Mouse (Mus musculus): ENCODE results near the gene Nfkbil1. TPM values are rescaled to one million over a fixed set of nuclear protein-coding genes. Genes with fewer than 3 reads are reported as not detected.
"Not testable (repeated sequence)": the region's sequence is repeated elsewhere in the genome, so short reads cannot be mapped to it uniquely, and the experiment has no call there.

Gene Nfkbil1
- total RNA-seq, 2 experiments from 2014 or later = 5.2 to 5.9 TPM

DNA sequence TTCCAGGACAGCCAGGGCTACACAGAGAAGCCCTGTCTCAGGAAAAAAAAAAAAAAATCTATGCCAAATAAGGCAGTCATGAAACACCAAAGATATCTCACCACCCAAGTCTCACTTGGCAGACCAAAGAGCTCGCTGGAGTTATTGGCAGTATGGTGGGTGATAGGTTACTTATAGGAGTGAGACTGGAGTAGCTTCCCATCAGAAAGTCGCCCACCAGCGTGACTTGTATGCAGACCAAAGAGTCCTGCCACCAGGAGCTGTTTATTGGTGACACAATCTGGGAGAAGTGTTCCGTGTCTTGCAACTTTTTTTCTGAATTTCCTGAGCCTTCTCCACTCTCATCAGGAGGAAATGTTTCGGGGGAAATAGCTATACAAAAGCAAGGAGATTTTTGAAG, 4.1 kb upstream of the Nfkbil1 start:
- ATAC-seq (replicated peaks; ENCODE audit: poor library complexity, severe bottlenecking) = no peak

DNA sequence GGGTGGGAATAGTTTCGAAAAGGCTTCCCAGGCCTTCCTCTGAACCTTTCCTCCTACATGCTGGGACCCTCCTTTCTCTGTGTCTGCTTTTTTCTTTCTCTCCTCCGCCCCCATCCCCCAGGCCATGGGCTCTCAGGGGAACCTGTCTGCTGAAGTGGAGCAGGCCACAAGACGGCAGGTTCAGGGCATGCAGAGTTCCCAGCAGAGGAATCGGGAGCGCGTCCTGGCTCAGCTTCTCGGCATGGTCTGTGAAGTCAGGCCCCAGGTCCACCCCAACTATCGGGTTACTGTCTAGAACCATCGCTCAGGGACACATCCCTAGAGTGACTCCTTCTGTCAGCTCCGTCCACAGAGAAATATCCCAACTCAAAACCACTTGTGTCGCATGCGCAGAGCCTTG, 1.9 kb upstream of the Nfkbil1 start:
- ATAC-seq (replicated peaks; ENCODE audit: poor library complexity, severe bottlenecking) = no peak

DNA sequence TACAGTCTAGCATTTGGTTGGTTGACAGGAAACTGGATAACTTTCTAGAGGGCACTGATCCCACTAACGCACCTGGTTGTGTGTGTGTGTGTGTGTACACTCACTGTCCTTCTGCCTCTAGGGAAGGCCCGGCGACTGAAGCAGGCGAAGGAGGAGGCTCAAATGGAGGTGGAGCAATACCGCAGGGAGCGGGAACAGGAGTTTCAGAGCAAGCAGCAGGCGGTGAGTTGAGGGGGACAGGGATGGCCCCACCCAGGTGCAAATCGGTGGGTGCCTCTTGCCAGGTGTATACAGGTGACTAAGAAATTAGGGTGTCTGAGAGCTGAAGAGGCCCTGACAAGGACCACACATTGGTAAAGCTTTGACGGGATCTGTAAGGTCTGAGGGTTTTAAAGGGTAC, 1.4 kb upstream of the Nfkbil1 start:
- no peak for ATAC-seq (replicated peaks; ENCODE audit: poor library complexity, severe bottlenecking)

DNA sequence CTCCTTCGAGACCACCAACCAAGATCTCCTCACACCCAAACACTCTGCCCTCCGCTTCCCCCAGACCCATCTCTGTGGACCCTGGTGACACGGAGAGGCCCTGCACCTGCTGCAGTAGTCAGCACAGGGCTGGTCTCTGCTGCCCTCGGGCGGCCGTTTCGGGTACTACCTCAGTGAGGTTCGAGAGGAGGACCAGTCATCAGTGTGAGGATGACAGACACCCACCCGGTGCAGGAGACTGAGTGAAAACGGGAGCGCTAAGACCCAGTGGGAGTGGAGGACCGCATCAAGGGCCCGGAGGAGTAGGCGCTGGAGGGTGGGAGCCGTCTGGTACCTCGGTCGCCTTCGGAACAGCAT, 776 bp upstream of the Nfkbil1 start:
- peak; percentile 64 for ATAC-seq (replicated peaks; ENCODE audit: poor library complexity, severe bottlenecking)

DNA sequence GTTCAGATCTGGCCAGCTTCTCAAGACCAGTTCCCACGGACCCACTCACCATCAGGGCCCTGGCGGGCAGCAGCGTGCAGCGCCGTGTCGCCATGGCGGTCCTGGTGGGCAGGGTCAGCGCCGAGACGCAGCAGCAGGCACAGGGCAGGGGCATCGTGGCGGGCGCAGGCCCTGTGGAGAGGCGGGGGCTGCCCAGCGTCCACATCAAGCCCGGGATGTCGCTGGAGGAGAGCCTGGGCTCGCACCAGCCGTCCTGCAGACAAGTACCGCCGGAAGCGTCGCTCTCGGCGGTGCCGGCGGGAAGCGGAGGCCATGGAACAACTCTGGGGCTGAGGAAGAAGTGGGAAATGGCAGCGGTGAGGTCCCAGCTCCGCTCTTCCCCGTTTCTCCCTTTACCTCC, 689 bp downstream of the Nfkbil1 start:
- ATAC-seq (replicated peaks; ENCODE audit: poor library complexity, severe bottlenecking) = 0 out of 2 replicates have a peak, but pooled peaks have one; percentile 1

DNA sequence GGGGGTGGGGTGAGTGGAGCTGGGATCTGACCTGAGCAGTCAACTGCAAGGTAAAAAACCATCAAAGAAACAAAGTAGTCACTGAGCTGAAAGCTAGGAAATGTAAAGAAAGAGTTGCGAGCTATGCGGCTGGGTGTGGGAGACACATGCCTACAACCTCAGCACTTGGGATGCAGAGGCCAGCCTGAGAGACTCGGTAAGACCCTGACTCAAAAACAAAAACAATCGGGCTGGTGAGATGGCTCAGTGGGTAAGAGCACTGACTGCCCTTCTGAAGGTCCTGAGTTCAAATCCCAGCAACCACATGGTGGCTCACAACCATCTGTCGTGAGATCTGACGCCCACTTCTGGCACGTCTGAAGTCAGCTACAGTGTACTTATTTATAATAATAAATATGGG, 1.5 kb downstream of the Nfkbil1 start:
- not testable (repeated sequence) for ATAC-seq (replicated peaks; ENCODE audit: poor library complexity, severe bottlenecking)

DNA sequence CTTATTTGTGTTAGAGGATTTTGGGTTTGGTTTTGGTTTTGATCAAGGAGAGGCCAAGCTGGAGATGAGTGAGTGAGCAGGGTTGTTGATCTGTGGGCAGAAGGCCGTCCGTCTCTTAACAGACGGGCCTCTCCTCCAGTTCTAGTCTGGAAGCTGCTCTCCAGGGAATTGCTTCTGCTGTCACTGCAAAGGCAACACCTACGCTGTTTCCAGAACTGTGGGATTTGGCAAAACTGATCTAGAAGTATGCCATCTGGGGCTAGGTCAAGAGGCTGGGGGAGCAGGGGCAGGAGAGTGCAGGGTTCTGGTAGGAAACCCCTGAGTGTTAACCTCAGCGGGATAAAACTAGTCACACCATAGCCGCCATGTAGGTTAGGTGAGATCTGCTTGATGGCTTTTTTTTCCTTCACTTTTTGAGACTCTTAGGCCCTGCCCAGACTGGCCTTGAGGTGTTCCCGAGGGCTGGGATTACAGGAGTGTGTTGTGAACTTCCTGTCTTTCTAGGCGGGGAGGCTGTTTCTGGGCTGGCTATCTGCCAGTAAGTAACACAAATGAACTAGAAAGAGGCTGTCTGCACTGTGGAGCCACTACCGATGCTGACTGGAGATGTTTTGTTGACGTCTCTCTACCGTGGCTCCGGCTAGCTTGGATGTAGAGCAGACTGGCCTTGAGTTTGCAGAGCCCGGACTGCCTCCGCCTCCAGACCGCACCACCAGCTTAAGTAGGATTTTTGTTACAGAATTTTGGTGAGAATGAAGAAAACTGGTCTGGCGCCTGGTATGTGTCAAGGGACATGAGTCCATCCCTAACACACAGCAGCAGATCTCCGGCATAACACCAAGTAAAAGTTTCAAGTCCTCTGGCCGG, 2.2 kb downstream of the Nfkbil1 start, which contains the start of gene Atp6v1g2:
Gene Atp6v1g2 (plus strand): TSS at position 547 of the 867 bp plus-strand sequence.
- ATAC-seq (replicated peaks; ENCODE audit: poor library complexity, severe bottlenecking) = no peak

DNA sequence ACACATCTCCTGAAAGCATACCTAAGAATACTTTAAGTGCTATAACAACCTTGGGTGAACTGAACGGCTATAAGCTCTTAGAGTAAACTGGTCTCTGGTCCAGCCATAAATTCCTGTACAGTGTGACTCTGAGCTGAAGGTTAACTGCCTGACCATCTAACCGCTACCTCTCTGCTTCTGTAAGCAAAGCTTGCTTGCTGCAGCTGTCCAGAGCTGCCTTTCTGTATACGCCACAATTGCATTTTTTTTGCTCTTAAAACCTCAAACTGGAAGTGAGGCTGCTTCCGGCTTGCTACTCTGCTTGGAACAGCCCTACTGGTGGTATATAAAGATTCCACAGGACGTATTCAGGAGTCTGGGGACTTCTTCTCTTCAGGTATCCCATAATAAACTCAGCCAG, 2.9 kb downstream of the Nfkbil1 start:
- 0 out of 2 replicates have a peak, but pooled peaks have one; percentile 6 for ATAC-seq (replicated peaks; ENCODE audit: poor library complexity, severe bottlenecking)

DNA sequence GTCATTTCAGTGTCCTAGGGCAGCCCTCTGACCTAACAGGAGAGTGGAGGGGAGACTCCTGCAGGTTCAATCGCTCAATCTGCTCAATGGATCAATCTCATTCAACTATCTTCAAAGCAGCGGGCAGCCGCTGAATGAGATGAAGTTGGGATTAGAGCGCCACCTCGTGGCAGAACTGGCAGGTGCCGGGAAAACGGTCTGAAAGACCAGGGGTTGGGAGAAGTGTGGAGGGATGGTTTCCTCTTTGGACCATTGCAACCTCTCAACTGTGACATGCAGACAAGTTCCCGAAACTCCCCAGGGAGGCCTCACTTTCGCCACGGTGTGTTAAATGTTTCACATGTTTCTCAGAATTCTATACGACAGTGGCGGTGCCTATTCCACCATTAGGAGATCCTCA, 3.5 kb downstream of the Nfkbil1 start:
- peak; percentile 17; the same call in 1 of the 2 replicates for ATAC-seq (replicated peaks; ENCODE audit: poor library complexity, severe bottlenecking)

DNA sequence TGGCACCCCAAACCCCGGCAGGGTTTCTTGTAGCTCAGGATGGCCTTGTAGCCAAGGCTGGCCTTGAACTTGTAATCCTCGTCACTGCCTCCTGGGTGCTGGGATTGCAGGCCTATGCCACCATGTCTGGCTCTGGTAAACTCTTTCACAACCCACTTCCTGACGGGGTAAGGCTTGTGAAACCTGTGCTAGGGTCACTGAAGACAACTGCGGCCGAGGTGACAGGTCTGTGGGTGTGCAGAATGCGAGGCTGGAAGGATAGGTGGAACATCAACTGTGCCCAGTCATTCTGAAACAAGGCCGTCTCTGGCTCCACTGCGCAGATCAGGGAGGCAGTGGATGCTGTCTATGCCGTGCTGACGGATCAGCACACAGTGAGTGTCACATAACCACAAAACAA, 4.6 kb downstream of the Nfkbil1 start:
- peak; percentile 58 for ATAC-seq (replicated peaks; ENCODE audit: poor library complexity, severe bottlenecking)

DNA sequence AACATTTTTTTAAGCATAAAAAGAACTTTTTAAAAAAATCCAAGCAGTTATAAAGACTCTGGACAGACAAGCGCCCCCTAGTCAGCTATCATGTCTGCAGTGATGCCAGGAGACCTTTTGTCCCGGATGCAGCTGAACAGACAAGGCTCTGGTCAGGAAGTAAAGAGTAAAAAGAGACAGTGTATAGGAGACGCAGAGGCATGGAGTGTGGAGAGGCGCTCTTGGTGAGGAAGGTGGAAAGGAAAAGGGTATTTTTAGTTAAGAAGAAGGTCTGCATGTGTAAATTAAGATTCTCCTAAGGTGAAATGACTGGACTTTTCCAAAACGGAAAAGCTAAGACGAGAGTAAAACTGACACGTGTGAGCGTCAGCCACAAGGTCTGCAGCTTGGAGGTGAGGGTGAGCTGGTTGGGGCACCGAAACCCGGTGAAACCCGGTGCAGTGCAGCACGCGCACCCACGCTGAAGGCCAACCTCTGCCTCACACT, 9.0 kb downstream of the Nfkbil1 start:
- ATAC-seq (replicated peaks; ENCODE audit: poor library complexity, severe bottlenecking) = no peak

DNA sequence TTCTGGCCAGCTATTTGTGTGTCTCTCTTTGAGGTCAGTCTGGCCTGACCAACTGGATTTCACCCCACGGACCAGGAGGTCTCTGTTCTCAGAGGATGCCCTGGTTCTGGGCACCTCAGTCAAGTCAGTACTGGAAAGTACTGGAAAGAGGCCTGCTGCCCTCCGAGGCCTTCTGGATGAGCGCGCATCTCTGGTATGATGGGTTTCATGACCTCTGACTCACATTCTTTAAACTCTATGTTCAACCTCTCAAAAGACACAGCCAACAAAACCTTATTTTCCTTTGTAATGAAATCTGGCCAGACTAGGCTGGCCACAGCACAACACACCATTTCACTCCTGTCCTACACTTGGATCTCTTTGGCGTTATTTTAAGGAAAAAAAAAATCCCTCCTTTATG, 10.1 kb downstream of the Nfkbil1 start:
- ATAC-seq (replicated peaks; ENCODE audit: poor library complexity, severe bottlenecking) = no peak

DNA sequence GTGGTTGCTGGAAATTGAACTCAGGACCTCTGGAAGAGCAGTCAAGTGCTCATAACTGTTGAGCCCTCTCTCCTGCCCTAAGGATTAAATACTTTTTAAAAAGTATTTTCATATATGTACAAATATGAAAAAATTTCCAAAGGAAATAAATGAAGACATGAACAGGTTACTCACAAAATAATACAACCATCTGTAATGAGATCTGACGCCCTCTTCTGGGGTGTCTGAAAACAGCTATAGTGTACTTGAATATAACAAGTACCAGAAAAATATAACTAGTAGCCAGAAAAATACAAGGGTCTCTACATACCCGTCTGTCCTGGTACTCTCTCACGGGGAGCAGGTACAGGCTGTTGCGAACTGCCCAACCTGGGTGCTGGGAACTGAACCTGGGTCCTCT, 11.0 kb downstream of the Nfkbil1 start:
- ATAC-seq (replicated peaks; ENCODE audit: poor library complexity, severe bottlenecking) = no peak

DNA sequence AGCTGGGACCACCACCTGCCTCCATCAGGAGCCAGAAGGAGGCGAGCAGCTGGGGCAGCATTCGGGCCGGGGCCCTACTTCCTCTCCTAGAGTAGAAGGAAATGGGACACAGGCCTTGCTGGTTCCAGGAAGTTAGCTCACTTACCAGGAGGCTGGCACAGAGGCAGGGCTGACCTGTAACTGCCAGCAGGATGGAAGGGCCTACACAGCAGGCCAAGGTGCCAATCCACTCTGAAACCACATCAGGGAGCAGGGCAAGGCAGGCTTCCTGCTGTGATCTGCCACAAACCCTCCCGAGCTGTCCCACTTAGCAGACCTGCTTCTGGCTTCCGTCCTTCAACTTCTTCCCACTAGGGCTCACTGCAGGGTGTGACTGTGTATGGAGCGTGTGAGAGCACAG, 13.3 kb downstream of the Nfkbil1 start:
- peak; percentile 42 for ATAC-seq (replicated peaks; ENCODE audit: poor library complexity, severe bottlenecking)

DNA sequence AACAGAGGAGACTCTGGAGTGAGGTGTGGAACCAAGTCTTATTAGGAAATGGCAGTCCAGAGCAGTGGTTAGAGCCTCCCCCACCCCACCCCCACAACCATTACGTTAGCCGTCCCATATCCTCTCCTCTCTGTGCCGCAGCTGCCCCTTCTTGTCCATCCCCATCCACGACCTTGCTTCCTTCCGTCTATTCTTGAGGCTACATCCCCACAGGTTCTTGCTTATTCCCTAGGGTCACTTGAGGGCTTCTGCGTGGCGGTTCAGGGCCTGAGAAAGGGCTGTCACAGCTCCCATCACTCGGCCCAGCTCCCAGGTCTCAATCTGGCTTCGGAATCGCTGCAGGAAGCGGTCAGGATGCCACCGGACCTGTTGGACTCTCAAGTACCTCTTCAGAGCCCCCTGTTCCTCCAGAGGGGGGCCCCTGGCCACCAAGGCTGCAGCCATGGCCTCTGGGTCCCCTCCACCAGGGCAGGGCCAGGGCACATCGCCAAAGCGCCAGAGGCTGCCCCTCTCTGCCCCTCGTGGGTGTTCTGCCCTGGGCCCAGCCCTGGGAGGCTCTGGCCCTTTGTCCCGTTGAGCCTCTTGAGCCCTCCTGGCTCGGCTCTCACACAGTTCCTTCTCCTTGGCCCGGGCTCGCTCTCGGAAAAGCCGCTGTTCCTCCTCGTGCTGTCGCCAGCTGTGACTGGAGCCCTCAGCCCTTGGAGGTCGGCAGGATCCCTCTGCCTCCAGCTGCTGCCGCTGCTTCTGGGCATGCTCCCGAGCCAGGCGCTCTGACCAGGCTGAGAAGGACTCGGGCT, 15.2 kb downstream of the Nfkbil1 start, which contains the start of gene Gm16181:
Gene Gm16181 (plus strand): TSS at position 679 of the 797 bp plus-strand sequence.
- peak; percentile 5; the same call in 1 of the 2 replicates for ATAC-seq (replicated peaks; ENCODE audit: poor library complexity, severe bottlenecking)

DNA sequence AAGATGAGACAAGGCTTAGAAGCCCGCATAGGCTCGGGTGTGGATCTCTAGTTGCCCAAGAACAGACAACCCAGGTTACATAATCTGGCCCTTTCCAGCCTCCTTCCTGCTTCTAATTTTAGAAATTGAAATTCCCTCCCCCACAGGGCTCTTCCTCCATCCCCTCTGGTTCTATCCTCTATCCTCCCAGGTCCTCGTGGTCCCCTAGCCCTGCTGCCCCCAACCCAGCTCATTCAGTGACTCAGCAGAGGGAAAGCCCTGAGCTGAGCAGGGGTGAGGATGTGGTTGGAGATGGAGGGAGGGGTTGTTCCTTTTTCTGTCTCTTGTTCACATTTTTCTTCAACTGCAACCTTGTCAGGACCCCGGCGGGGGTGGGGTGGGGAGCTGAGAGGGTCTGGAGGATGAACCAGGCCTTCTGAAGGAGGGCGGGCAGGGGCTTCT, 16.0 kb downstream of the Nfkbil1 start:
- ATAC-seq (replicated peaks; ENCODE audit: poor library complexity, severe bottlenecking) = peak; percentile 71

DNA sequence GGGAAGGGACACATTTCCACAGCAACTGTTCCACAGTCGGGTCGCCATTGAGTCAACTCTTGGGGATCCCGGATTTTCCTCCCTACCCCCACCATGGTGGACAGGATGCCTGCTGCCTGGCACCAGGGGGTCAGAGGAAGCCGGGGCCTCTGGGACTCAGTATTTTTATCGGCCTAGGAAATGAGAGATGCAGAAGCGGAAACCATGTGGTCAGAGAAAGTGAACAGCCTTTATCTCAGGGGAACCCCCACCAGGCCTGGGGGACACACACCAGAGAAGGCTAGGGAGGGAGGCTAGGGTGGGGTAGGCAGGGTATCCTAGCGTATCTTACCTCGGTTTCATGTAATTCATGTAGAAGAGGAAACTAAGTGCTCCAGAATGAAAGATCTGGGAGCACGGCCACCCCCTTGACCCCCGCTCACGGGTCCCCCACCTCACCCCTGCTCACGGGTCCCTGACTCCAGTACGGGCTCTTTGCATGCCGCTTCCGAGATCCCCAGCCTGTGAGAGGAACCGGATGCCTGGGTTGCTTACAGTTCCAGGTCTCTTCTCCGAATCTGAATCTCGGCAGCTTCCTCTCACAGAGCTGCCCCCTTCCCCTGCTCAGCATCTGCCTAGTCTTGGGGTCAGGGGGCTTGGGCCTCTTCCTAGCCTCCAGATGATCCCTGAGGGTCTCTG, 16.9 kb downstream of the Nfkbil1 start:
- ATAC-seq (replicated peaks; ENCODE audit: poor library complexity, severe bottlenecking) = peak; percentile 36

DNA sequence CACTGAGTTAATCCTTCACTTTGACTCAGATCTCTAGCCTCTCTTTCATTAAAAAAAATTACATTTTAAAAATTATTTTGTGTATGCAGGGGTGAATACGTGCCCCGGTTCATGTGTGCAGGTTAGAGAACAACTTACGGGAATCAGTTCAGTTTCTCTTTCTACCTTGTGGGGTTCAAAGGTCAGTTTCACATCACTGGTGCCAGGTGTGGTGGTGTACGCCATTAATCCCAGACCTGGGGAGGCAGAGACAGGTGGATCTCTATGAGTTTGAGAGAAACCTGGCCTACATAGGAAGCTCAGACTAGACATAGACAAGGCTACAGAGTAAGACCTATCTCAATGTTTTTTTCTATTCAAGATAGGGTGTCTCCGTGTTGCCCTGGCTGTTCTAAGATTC, 22.5 kb downstream of the Nfkbil1 start:
- ATAC-seq (replicated peaks; ENCODE audit: poor library complexity, severe bottlenecking) = no peak

DNA sequence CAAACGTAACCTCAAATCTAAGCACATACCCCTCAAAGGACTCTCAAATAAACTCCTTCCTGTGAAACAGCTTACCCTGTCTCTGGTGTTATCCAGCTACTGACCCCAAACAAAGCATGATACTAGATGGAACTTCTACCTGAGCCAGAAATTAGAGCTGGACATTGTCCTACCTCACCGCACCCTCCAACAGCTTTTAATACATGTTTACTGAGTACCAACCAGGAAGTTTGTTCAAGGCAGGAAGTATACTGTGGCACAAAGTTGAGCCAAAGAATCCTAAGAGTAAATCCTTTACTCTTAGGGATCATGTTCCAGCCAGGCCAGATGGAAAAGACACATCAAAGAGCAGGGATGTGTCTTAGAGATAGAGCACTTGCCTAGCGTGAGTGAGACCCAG, 25.0 kb downstream of the Nfkbil1 start:
- no peak for ATAC-seq (replicated peaks; ENCODE audit: poor library complexity, severe bottlenecking)

DNA sequence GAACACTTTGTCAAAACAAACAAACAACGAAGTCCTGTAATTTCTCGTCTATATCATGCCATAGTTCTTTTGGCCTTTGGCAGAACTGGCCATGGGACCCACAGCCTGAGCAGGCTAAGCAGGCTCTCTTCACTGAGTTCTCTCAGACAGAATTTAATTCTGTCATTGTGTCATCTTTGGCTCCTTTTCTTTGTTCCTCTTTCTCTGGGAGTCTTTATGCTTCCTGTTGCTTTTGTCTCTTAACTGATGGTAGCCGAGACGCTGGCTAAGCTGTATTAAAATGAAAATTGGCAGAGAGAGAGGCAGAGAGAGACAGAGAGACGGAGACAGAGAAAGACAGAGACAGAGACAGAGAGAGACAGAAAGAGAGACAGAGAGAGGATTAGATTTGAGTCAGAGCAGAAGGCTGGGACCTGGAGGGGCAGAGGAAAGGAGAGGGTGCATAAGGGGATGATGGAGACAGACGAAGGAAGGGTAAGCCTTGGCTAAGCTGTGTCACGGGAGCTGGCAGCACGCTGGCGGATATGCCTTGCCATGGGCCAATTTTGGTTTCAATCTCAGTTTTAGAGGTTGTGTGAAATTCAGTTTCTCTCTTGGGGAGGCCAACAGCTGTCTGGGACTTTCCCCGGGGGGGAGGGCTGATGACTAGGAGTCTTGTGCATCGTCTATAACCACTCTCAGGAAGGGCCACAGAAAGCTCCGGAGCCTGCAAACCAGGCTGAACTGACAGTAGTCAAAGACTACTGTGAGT, 25.6 kb downstream of the Nfkbil1 start:
- ATAC-seq (replicated peaks; ENCODE audit: poor library complexity, severe bottlenecking) = peak; percentile 80

Data from granulocyte monocyte progenitor cell, adult 5-6 weeks (primary cell).